Mouse (Mus musculus) cortical plate, adult 2 months (tissue): ENCODE data around the gene L3mbtl1. TPM values are rescaled to one million over a fixed set of nuclear protein-coding genes. Genes with fewer than 3 reads are reported as not detected.
"Not testable (repeated sequence)": the region's sequence is repeated elsewhere in the genome, so short reads cannot be mapped to it uniquely, and the experiment has no call there.

Experiments used
- H3K27ac ChIP-seq: fragments of 200-500 bp; 2 replicates; pipeline ENCODE4 v1.5.1; 2012; ENCODE audit warnings: low read length, control low read depth, inconsistent platforms; ENCODE audit not compliant: insufficient read depth
- H3K4me1 ChIP-seq: fragments of 200-500 bp; 2 replicates; pipeline ENCODE4 v1.6.1; 2011; ENCODE audit warnings: low read length; ENCODE audit not compliant: control insufficient read depth, insufficient read depth
- H3K4me3 ChIP-seq: fragments of 200-500 bp; 2 replicates; pipeline ENCODE4 v1.5.1; 2011; ENCODE audit warnings: mild to moderate bottlenecking, low read length, control low read depth; ENCODE audit not compliant: insufficient read depth
- CTCF ChIP-seq: fragments of 200-500 bp; IDR thresholded peaks from 2 replicates; pipeline ENCODE4 v1.5.1; 2011; ENCODE audit warnings: mild to moderate bottlenecking, control low read depth, low read length; ENCODE audit not compliant: insufficient read depth; ENCODE audit errors: extremely low read depth
- POLR2A ChIP-seq: fragments of 200-500 bp; IDR thresholded peaks from 2 replicates; pipeline ENCODE4 v1.6.1; 2011; ENCODE audit warnings: mild to moderate bottlenecking, low read length, control low read depth; ENCODE audit not compliant: insufficient read depth; ENCODE audit errors: extremely low read depth
- polyA plus RNA-seq: library from polyadenylated mRNA; depleted of rRNA; stranded (reverse); fragments of >200 nt; gene quantifications from 2 replicates; pipeline ENCODE4 v1.2.3, GENCODE M21; 2012; rRNA removed

The L3mbtl1 gene
- polyA plus RNA-seq = 17.5 and 19.4 TPM in 2 replicates

GRCm38 (mm10) chr2:162943148-162943846 is at the start of gene L3mbtl1:
L3mbtl1 (plus strand) TSS chr2:162943472.
- 0 out of 2 replicates have a peak, but pooled peaks cover 1% of the 10 kb centered on the region for H3K4me1 ChIP-seq
- no peak; the same call in 1 of the 2 replicates for TF ChIP-seq POLR2A
- no peak for TF ChIP-seq CTCF
- peak within 1 kb of the TSS; percentile 79 for H3K27ac ChIP-seq
- H3K4me3 ChIP-seq = peak within 1 kb of the TSS; percentile 78

- H3K27ac ChIP-seq, H3K4me3 ChIP-seq, H3K4me1 ChIP-seq: not testable (repeated sequence)
These were observed 44.0 kb upstream of the L3mbtl1 start for GRCm38 (mm10) chr2:162899256-162899655.

GRCm38 (mm10) chr2:162899880-162900589 is 43.2 kb upstream of the L3mbtl1 start:
- TF ChIP-seq POLR2A (no peak), CTCF (no peak)
- Histone ChIP-seq H3K4me3 (no peak overlapping the region), H3K27ac (no peak overlapping the region), H3K4me1 (no peaks in the 10 kb centered on the region; the same call in 1 of the 2 replicates)

GRCm38 (mm10) chr2:162900590-162900916 is 42.7 kb upstream of the L3mbtl1 start:
- H3K4me3 ChIP-seq = no peak overlapping the region
- no peak for TF ChIP-seq POLR2A
- no peak for TF ChIP-seq CTCF

GRCm38 (mm10) chr2:162905902-162906301 is 37.4 kb upstream of the L3mbtl1 start:
- TF ChIP-seq POLR2A = no peak
- no peak for TF ChIP-seq CTCF
- Histone ChIP-seq H3K4me1 (no peaks in the 10 kb centered on the region), H3K4me3 (no peak overlapping the region), H3K27ac (no peak overlapping the region)

More at GRCm38 (mm10) chr2:162900590-162900916, 42.7 kb upstream of the L3mbtl1 start:
- H3K4me1 ChIP-seq = no peaks in the 10 kb centered on the region; the same call in 1 of the 2 replicates
- H3K27ac ChIP-seq = no peak overlapping the region

- no peaks in the 10 kb centered on the region for H3K4me1 ChIP-seq
- no peak for TF ChIP-seq POLR2A
- TF ChIP-seq CTCF = no peak
- no peak overlapping the region for H3K27ac ChIP-seq
- no peak overlapping the region for H3K4me3 ChIP-seq
These were observed 35.2 kb upstream of the L3mbtl1 start for GRCm38 (mm10) chr2:162908052-162908491.

- TF ChIP-seq CTCF (no peak), POLR2A (no peak)
- Histone ChIP-seq H3K4me3 (no peak overlapping the region), H3K4me1 (peaks cover 2% of the 10 kb centered on the region; the same call in 1 of the 2 replicates), H3K27ac (no peak overlapping the region)
These were observed 29.2 kb upstream of the L3mbtl1 start for GRCm38 (mm10) chr2:162914040-162914439.

DNA sequence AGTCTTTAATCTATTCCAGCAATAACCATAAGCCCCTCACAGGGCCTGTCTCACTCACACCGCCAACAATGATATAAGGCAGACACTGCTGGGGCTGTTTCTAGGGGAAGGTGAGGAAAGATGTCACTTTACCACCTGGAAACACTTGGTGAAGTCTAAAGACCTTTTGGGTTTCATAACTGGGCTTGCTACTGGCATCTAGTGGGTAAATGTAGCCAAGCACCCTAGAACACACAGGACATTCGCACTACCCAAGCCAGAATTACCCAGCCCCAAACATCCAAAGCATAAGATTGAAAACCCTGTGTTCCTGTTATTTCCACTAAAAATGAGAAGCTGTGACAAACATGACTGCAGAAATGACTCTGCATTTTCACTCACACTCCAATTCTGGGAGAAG is 28.8 kb upstream of the L3mbtl1 start:
- Histone ChIP-seq H3K4me1 (peaks cover 2% of the 10 kb centered on the region; the same call in 1 of the 2 replicates), H3K27ac (no peak overlapping the region), H3K4me3 (no peak overlapping the region)
- TF ChIP-seq CTCF = peak; percentile 68
- no peak for TF ChIP-seq POLR2A

- no peaks in the 10 kb centered on the region; the same call in 1 of the 2 replicates for H3K4me1 ChIP-seq
- H3K27ac ChIP-seq = no peak overlapping the region
- H3K4me3 ChIP-seq = no peak overlapping the region
- TF ChIP-seq CTCF (no peak), POLR2A (no peak)
These were observed 23.3 kb upstream of the L3mbtl1 start for GRCm38 (mm10) chr2:162919926-162920325.

DNA sequence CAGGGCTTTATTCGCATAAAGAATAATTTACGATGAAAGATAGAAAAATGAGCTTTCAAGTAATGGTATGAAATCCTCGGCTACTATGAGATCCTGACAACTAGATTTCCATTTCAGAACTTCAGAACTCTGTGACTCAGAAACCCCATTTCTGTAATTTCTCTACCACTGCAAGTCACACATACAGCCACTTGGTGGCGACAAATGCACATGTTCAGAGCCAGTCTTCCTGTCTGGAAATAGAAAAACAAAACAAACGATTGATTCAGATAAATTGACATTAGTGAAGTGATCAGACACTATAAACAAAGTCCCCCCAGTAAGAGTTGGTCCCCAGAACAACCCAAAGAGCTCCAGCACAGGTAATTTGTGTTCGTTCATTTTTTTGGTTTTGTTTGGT is 21.1 kb upstream of the L3mbtl1 start:
- Histone ChIP-seq H3K4me3 (no peak overlapping the region), H3K4me1 (no peaks in the 10 kb centered on the region; the same call in 1 of the 2 replicates), H3K27ac (no peak overlapping the region)
- TF ChIP-seq POLR2A (no peak), CTCF (peak; percentile 84)
